Mouse (Mus musculus): ENCODE results near the gene Ccnjl. TPM values are rescaled to one million over a fixed set of nuclear protein-coding genes. Genes with fewer than 3 reads are reported as not detected.

Ccnjl gene
- total RNA-seq (2018; cell fraction: chromatin; rRNA removed): not detected
- total RNA-seq (2018; cell fraction: cytosol; rRNA removed): not detected
- total RNA-seq (2018; cell fraction: nucleus; rRNA removed): not detected
- polyA plus RNA-seq (2018): 0.04 TPM in 1 of 3 replicates, not detected in the others

GRCm38 (mm10) chr11:43528683-43529499 lies at the start of gene Ccnjl:
Gene Ccnjl, plus strand, starts transcription at chr11:43528784.
- no peak within 1 kb of the TSS for H3K4me3 ChIP-seq (ENCODE audit: inconsistent target)
- no peaks in the 10 kb centered on the region for H3K36me3 ChIP-seq (ENCODE audit: inconsistent target)
- WGBS (ENCODE audit: missing documents): 1% methylated on average over 73 of the region's 79 CpGs
- H3K79me2 ChIP-seq (ENCODE audit: inconsistent target): no peaks in the 10 kb centered on the region
- no peak within 1 kb of the TSS for H3K27ac ChIP-seq

GRCm38 (mm10) chr11:43479376-43479775 lies 49.2 kb upstream of the Ccnjl start:
- no peak overlapping the region for H3K27ac ChIP-seq
- WGBS (ENCODE audit: missing documents): 100% methylated on average over 1 of the region's 3 CpGs
- H3K4me3 ChIP-seq (ENCODE audit: inconsistent target): no peak overlapping the region
- no peaks in the 10 kb centered on the region for H3K79me2 ChIP-seq (ENCODE audit: inconsistent target)
- no peaks in the 10 kb centered on the region for H3K36me3 ChIP-seq (ENCODE audit: inconsistent target)

DNA sequence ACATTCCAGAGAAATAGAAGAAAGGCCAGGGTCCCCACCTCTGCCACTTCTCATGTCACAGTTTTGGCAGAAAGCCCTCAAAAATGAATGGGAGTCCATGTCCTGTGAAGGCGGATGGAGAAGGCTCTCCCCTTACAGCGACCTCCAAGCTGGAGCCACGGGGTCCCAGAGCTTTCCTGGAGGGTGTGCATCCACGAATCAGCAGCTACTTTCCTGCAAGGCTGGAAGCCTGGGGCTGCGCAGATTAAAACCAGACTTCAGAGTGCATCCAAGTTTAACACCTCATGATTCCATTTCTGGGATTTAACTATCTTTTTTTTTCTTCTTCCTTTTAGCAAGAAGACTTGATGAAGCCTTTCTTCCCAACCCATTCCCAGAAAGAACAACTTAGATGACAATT lies 48.0 kb upstream of the Ccnjl start:
- Histone ChIP-seq H3K27ac (no peak overlapping the region), H3K79me2 (ENCODE audit: inconsistent target) (no peaks in the 10 kb centered on the region), H3K4me3 (ENCODE audit: inconsistent target) (no peak overlapping the region), H3K36me3 (ENCODE audit: inconsistent target) (no peaks in the 10 kb centered on the region)
- 67% methylated on average over 5 of the region's 5 CpGs for WGBS (ENCODE audit: missing documents)

GRCm38 (mm10) chr11:43481672-43482522 lies 46.7 kb upstream of the Ccnjl start:
- H3K36me3 ChIP-seq (ENCODE audit: inconsistent target): no peaks in the 10 kb centered on the region
- 74% methylated on average over 3 of the region's 3 CpGs for WGBS (ENCODE audit: missing documents)

GRCm38 (mm10) chr11:43483122-43483792 lies 45.3 kb upstream of the Ccnjl start:
- Histone ChIP-seq H3K36me3 (ENCODE audit: inconsistent target) (no peaks in the 10 kb centered on the region), H3K27ac (no peak overlapping the region), H3K4me3 (ENCODE audit: inconsistent target) (no peak overlapping the region), H3K79me2 (ENCODE audit: inconsistent target) (no peaks in the 10 kb centered on the region)
- WGBS (ENCODE audit: missing documents): 52% methylated on average over 6 of the region's 6 CpGs

More at GRCm38 (mm10) chr11:43481672-43482522, 46.7 kb upstream of the Ccnjl start:
- Histone ChIP-seq H3K27ac (no peak overlapping the region), H3K79me2 (ENCODE audit: inconsistent target) (no peaks in the 10 kb centered on the region), H3K4me3 (ENCODE audit: inconsistent target) (no peak overlapping the region)

GRCm38 (mm10) chr11:43484057-43484456 lies 44.5 kb upstream of the Ccnjl start:
- H3K27ac ChIP-seq: no peak overlapping the region
- no peaks in the 10 kb centered on the region for H3K36me3 ChIP-seq (ENCODE audit: inconsistent target)
- no peak overlapping the region for H3K4me3 ChIP-seq (ENCODE audit: inconsistent target)
- H3K79me2 ChIP-seq (ENCODE audit: inconsistent target): no peaks in the 10 kb centered on the region
- 80% methylated on average over 4 of the region's 4 CpGs for WGBS (ENCODE audit: missing documents)

- Histone ChIP-seq H3K36me3 (ENCODE audit: inconsistent target) (no peaks in the 10 kb centered on the region), H3K79me2 (ENCODE audit: inconsistent target) (no peaks in the 10 kb centered on the region), H3K27ac (no peak overlapping the region), H3K4me3 (ENCODE audit: inconsistent target) (no peak overlapping the region)
- 65% methylated on average over 10 of the region's 11 CpGs for WGBS (ENCODE audit: missing documents)
Measured at GRCm38 (mm10) chr11:43484652-43485051, 43.9 kb upstream of the Ccnjl start.

- WGBS (ENCODE audit: missing documents): 92% methylated on average over 9 of the region's 9 CpGs
- no peak overlapping the region for H3K4me3 ChIP-seq (ENCODE audit: inconsistent target)
- no peaks in the 10 kb centered on the region for H3K36me3 ChIP-seq (ENCODE audit: inconsistent target)
- no peaks in the 10 kb centered on the region for H3K79me2 ChIP-seq (ENCODE audit: inconsistent target)
- H3K27ac ChIP-seq: no peak overlapping the region
Measured at GRCm38 (mm10) chr11:43485855-43486254, 42.7 kb upstream of the Ccnjl start.

DNA sequence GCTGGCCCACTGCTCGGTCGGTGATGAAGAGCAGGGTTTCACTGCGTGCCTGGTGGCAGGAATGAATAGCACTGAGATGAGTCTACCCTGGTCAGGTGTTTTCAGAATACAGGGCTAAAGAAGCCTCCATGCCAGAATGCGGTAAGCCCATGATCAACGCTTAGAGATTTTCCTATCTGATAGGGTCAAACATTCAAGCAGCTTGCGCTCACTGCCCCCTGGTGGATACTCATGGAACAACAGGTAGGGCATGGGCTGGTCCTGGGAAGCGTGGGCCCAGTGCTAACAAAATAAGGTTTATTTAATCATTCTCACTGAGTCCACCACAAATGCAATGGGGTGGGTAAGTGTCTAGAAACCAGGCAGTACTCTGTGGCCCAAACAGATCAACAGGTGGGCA lies 35.9 kb upstream of the Ccnjl start:
- Histone ChIP-seq H3K36me3 (ENCODE audit: inconsistent target) (no peaks in the 10 kb centered on the region), H3K27ac (no peak overlapping the region), H3K4me3 (ENCODE audit: inconsistent target) (no peak overlapping the region), H3K79me2 (ENCODE audit: inconsistent target) (no peaks in the 10 kb centered on the region)
- 32% methylated on average over 7 of the region's 7 CpGs for WGBS (ENCODE audit: missing documents)

- 27% methylated on average over 6 of the region's 6 CpGs for WGBS (ENCODE audit: missing documents)
- H3K4me3 ChIP-seq (ENCODE audit: inconsistent target): no peak overlapping the region
Measured at GRCm38 (mm10) chr11:43493815-43494409, 34.7 kb upstream of the Ccnjl start.

GRCm38 (mm10) chr11:43495037-43495436 lies 33.5 kb upstream of the Ccnjl start:
- Histone ChIP-seq H3K4me3 (ENCODE audit: inconsistent target) (no peak overlapping the region), H3K27ac (no peak overlapping the region), H3K36me3 (ENCODE audit: inconsistent target) (no peaks in the 10 kb centered on the region), H3K79me2 (ENCODE audit: inconsistent target) (no peaks in the 10 kb centered on the region)
- WGBS (ENCODE audit: missing documents): 86% methylated on average over 8 of the region's 8 CpGs

More at GRCm38 (mm10) chr11:43493815-43494409, 34.7 kb upstream of the Ccnjl start:
- H3K27ac ChIP-seq: no peak overlapping the region
- H3K36me3 ChIP-seq (ENCODE audit: inconsistent target): no peaks in the 10 kb centered on the region
- no peaks in the 10 kb centered on the region for H3K79me2 ChIP-seq (ENCODE audit: inconsistent target)

GRCm38 (mm10) chr11:43495532-43495931 lies 33.1 kb upstream of the Ccnjl start:
- Histone ChIP-seq H3K79me2 (ENCODE audit: inconsistent target) (no peaks in the 10 kb centered on the region), H3K36me3 (ENCODE audit: inconsistent target) (no peaks in the 10 kb centered on the region), H3K4me3 (ENCODE audit: inconsistent target) (no peak overlapping the region), H3K27ac (no peak overlapping the region)
- 29% methylated on average over 3 of the region's 3 CpGs for WGBS (ENCODE audit: missing documents)

DNA sequence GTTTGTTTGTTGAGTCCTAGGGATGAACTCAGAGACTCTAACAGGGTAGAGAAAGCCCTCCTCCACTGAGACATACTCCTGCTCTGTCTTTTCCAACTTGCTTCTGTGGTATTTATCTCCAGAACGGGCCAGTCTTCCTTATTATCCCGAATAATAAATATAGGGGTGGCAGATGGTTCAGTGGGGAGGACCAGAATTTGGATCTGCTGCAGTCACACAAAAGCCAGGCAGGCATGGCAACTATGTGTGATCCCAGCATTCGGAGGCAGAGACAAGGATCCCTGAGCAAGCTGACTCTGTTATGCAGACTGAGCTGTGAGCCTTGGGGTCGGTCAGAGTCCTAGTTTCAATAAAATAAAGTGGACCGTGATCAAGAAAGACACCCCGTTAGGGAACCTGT lies 27.3 kb upstream of the Ccnjl start:
- WGBS (ENCODE audit: missing documents): 91% methylated on average over 5 of the region's 6 CpGs
- H3K36me3 ChIP-seq (ENCODE audit: inconsistent target): no peaks in the 10 kb centered on the region
- H3K79me2 ChIP-seq (ENCODE audit: inconsistent target): no peaks in the 10 kb centered on the region
- H3K4me3 ChIP-seq (ENCODE audit: inconsistent target): no peak overlapping the region
- H3K27ac ChIP-seq: no peak overlapping the region

DNA sequence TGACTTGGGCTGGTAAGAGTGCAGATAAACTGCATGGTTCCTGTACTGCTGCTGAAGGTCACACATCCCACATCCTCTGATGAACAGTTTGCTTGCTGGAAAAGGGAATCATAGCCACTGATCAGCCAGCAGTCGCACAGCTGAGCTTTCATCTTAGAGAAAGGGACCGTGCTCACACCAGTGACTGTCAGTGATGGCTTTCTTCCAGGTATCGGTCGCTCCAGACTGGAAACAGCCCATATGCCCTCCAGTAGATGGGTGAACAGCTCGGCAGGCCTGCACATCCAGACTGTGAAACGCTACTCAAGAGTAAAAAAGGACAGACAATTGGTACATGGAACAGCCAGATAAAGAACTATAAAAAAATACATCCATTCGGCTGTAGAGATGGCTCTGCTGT lies 23.4 kb upstream of the Ccnjl start:
- H3K36me3 ChIP-seq (ENCODE audit: inconsistent target): no peaks in the 10 kb centered on the region
- no peak overlapping the region for H3K4me3 ChIP-seq (ENCODE audit: inconsistent target)
- WGBS (ENCODE audit: missing documents): 92% methylated on average over 7 of the region's 7 CpGs
- H3K27ac ChIP-seq: no peak overlapping the region
- no peaks in the 10 kb centered on the region for H3K79me2 ChIP-seq (ENCODE audit: inconsistent target)
